Mouse (Mus musculus) neural tube, embryonic 10.5 days (tissue): Measurements from ENCODE around the gene Gm13043.
"Not testable (repeated sequence)": the region's sequence is repeated elsewhere in the genome, so short reads cannot be mapped to it uniquely, and the experiment has no call there.

Source experiments
- DNase-seq: peaks from one replicate; pipeline ENCODE4 v3.0.0-alpha.2; 2017; ENCODE audit warnings: low spot score; ENCODE audit errors: extremely low spot score

Gm13043 gene

GRCm38 (mm10) chr4:143511043-143511442 lies at the start of gene Gm13043:
Gm13043 (plus strand) TSS chr4:143511343.
- no peak for DNase-seq

GRCm38 (mm10) chr4:143535654-143536053 lies 24.5 kb downstream of the Gm13043 start, which contains the start of gene Gm13040:
Gm13040 (plus strand) TSS chr4:143535954.
- DNase-seq: not testable (repeated sequence)

- not testable (repeated sequence) for DNase-seq
Observed at GRCm38 (mm10) chr4:143551400-143551799, 40.3 kb downstream of the Gm13043 start, which contains the start of the genes BC080695 and Gm13057. BC080695 (plus strand) TSS chr4:143551700. Gm13057 (plus strand) TSS chr4:143551709.
